Mouse (Mus musculus) brain, embryonic 14.5 days (tissue): ENCODE data around the gene Prap1.

Experiments
- CTCF ChIP-seq: fragments of 200-500 bp; IDR thresholded peaks from 2 replicates; pipeline ENCODE4 v1.5.1; 2012; ENCODE audit warnings: inconsistent platforms, mild to moderate bottlenecking, moderate library complexity, borderline replicate concordance; ENCODE audit not compliant: insufficient read depth, insufficient read length; ENCODE audit errors: extremely low read depth
- POLR2A ChIP-seq: fragments of 200-500 bp; IDR thresholded peaks from 2 replicates; pipeline ENCODE4 v1.6.1; 2012; ENCODE audit warnings: mild to moderate bottlenecking, inconsistent platforms, borderline replicate concordance; ENCODE audit not compliant: poor library complexity, insufficient read depth, insufficient read length, severe bottlenecking; ENCODE audit errors: extremely low read depth

GRCm38 (mm10) chr7:140096055-140096454 lies 2.9 kb downstream of the Prap1 start:
- TF ChIP-seq CTCF (no peak), POLR2A (no peak)
